Mouse (Mus musculus): Measurements from ENCODE around the gene Zfp653.

GRCm38 (mm10) chr9:22061339-22061738, 9.8 kb downstream of the Zfp653 start:
- TF ChIP-seq CTCF (IDR thresholded peaks at IDR 0.05; ENCODE audit: low read depth, low read length) (no peak), POLR2A (IDR thresholded peaks at IDR 0.05; ENCODE audit: extremely low read depth, insufficient read depth, low read length) (no peak)
